ENCODE assay signal across 11 mouse cellular contexts in the genomic region with DNA sequence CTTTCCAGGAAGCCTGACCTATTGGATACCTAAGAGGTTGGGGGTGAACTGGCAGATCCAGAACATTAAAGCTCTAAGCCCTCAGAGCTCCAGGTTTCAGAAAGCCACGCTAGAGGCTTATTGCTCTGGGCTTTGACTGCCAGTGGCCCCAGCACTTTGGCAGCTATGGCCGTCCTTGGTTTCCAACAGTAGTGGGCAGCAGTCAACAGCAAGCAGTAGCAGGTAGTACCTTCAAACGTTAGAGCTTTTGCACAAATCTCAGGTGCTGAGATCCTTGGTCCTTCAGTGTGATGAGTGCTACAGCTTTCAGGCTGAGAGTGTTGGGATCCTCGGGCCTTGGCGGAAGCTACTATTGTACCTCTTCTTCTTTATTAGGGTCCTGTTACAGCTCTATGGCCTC.
"Had no signal": no experiment of that assay in that cellular context is flagged by ENCODE, and none has a peak within 500 bp of the region (broad histone marks: within the 10 kb centered on the region; RNA-seq: fewer than 3 reads in every experiment).

No protein-coding gene starts in this region.

- H3K9ac ChIP-seq: liver, embryonic 12.5 days; midbrain, embryonic 12.5 days; stomach, embryonic 15.5 days had no signal

- H3K4me2 ChIP-seq: liver, embryonic 12.5 days; midbrain, embryonic 12.5 days; stomach, embryonic 15.5 days had no signal

- H3K9me3 ChIP-seq: limb, embryonic 10.5 days; liver, embryonic 12.5 days; midbrain, embryonic 12.5 days; stomach, embryonic 15.5 days had no signal

- H3K27ac ChIP-seq: left cerebral cortex, adult 2 months; liver, embryonic 12.5 days; macrophage; midbrain, embryonic 12.5 days; stomach, embryonic 15.5 days had no signal

- H3K27me3 ChIP-seq: liver, embryonic 12.5 days; stomach, embryonic 15.5 days had no signal

- H3K4me1 ChIP-seq: liver, embryonic 12.5 days had no signal

- DNase-seq: kidney, adult 11 months; kidney, adult 9 months; kidney, postnatal 14 days; right cerebral cortex, postnatal 14 days; thymus, postnatal 36 days had no signal

- ATAC-seq: liver, embryonic 12.5 days had no signal

- H3K4me3 ChIP-seq: left cerebral cortex, adult 2 months; limb, embryonic 10.5 days; liver, embryonic 12.5 days; midbrain, embryonic 12.5 days; stomach, embryonic 15.5 days had no signal

- H3K36me3 ChIP-seq: limb, embryonic 10.5 days; liver, embryonic 12.5 days; midbrain, embryonic 12.5 days; stomach, embryonic 15.5 days had no signal
